ENCODE assay signal across 8 mouse cellular contexts in genomic region chr10:23080749-23081547, GRCm38 (mm10).
DNase-seq lines count a peak whose midpoint lies in the region; ATAC-seq and TF ChIP-seq lines count a peak whose summit lies in the region.

No protein-coding gene starts in this region.

- no peak overlapping the region for H3K27ac ChIP-seq in embryonic facial prominence, embryonic 11.5 days (replicated peaks; ENCODE audit: low read depth, low read length)
- no peak overlapping the region; the same call in 1 of the 2 replicates for H3K27ac ChIP-seq in limb, embryonic 10.5 days
- H3K27ac ChIP-seq in midbrain, postnatal 0 days (ENCODE audit: low read depth, low read length): no peak overlapping the region

- TF ChIP-seq CTCF in midbrain, postnatal 0 days (IDR thresholded peaks at IDR 0.05): peak; percentile 99

- peak; percentile 48; the same call in 1 of the 2 replicates for ATAC-seq in embryonic facial prominence, embryonic 11.5 days (replicated peaks; ENCODE audit: insufficient number of reproducible peaks, low FRiP score, low TSS enrichment, low read depth)
- peak; percentile 60 for ATAC-seq in midbrain, postnatal 0 days (ENCODE audit: low FRiP score)

- H3K9me3 ChIP-seq in embryonic facial prominence, embryonic 11.5 days (replicated peaks; ENCODE audit: control insufficient read depth, low read length): no peaks in the 10 kb centered on the region
- no peaks in the 10 kb centered on the region for H3K9me3 ChIP-seq in limb, embryonic 10.5 days (replicated peaks)
- no peaks in the 10 kb centered on the region for H3K9me3 ChIP-seq in midbrain, postnatal 0 days (ENCODE audit: low read length)

- 39% methylated on average over 24 of the region's 24 CpGs for WGBS in embryonic facial prominence, embryonic 11.5 days
- 39% methylated on average over 24 of the region's 24 CpGs for WGBS in limb, embryonic 10.5 days
- 38% methylated on average over 24 of the region's 24 CpGs for WGBS in midbrain, postnatal 0 days

- H3K36me3 ChIP-seq in embryonic facial prominence, embryonic 11.5 days (replicated peaks; ENCODE audit: control insufficient read depth, insufficient read depth, low read depth, low read length): no peaks in the 10 kb centered on the region
- H3K36me3 ChIP-seq in limb, embryonic 10.5 days: no peaks in the 10 kb centered on the region
- H3K36me3 ChIP-seq in midbrain, postnatal 0 days (ENCODE audit: insufficient read depth, low read length): no peaks in the 10 kb centered on the region

- H3K4me2 ChIP-seq in embryonic facial prominence, embryonic 11.5 days (ENCODE audit: low read depth, low read length): no peak overlapping the region
- H3K4me2 ChIP-seq in midbrain, postnatal 0 days (ENCODE audit: low read depth, low read length, poor library complexity, severe bottlenecking): 0 out of 2 replicates have a peak overlapping the region, but pooled peaks have one; percentile 26

- H3K4me1 ChIP-seq in embryonic facial prominence, embryonic 11.5 days (ENCODE audit: control insufficient read depth, insufficient read depth, low read length): no peaks in the 10 kb centered on the region
- no peaks in the 10 kb centered on the region for H3K4me1 ChIP-seq in limb, embryonic 10.5 days
- no peaks in the 10 kb centered on the region for H3K4me1 ChIP-seq in midbrain, postnatal 0 days (ENCODE audit: insufficient read depth, low read length)

- H3K4me3 ChIP-seq in embryonic facial prominence, embryonic 11.5 days (ENCODE audit: low read depth, low read length): no peak overlapping the region
- no peak overlapping the region for H3K4me3 ChIP-seq in limb, embryonic 10.5 days
- H3K4me3 ChIP-seq in midbrain, postnatal 0 days (ENCODE audit: low read depth, low read length): no peak overlapping the region

- DNase-seq in 3134 (ENCODE audit: extremely low read depth, insufficient read length, low spot score): peak; percentile 6
- peak; percentile 86 for DNase-seq in adrenal gland, postnatal 25 days
- peak; percentile 89 for DNase-seq in embryonic facial prominence, embryonic 11.5 days (ENCODE audit: low spot score)
- peak; percentile 66 to 96 for DNase-seq in heart, adult 18-20 months
- peak; percentile 44 for DNase-seq in kidney, adult 11 months
- DNase-seq in limb, embryonic 10.5 days (ENCODE audit: low spot score): peak; percentile 90
- DNase-seq in midbrain, postnatal 0 days (ENCODE audit: low spot score): peak; percentile 83
- peak; percentile 25 to 59 for DNase-seq in spleen, postnatal 14 days (ENCODE audit: low spot score in 2 of 2)

- no peak overlapping the region for H3K9ac ChIP-seq in embryonic facial prominence, embryonic 11.5 days (replicated peaks; ENCODE audit: low read length)
- H3K9ac ChIP-seq in midbrain, postnatal 0 days (replicated peaks; ENCODE audit: low read length, poor library complexity, severe bottlenecking): no peak overlapping the region

- no peaks in the 10 kb centered on the region for H3K27me3 ChIP-seq in embryonic facial prominence, embryonic 11.5 days (ENCODE audit: control insufficient read depth, insufficient read depth, low read length)
- no peaks in the 10 kb centered on the region for H3K27me3 ChIP-seq in limb, embryonic 10.5 days (ENCODE audit: low read depth, poor library complexity, severe bottlenecking)
- H3K27me3 ChIP-seq in midbrain, postnatal 0 days (ENCODE audit: insufficient read depth, low read length): no peaks in the 10 kb centered on the region

Comparison
In these comparisons a context has a peak if more than half of its experiments do, and no peak if none do; other contexts are left out.
1. DNase-seq: peak in every context shown above with its lines; median percentile 90 in limb, embryonic 10.5 days; 89 in embryonic facial prominence, embryonic 11.5 days; 86 in adrenal gland, postnatal 25 days; 83 in midbrain, postnatal 0 days; 81 in heart, adult 18-20 months; 44 in kidney, adult 11 months; 42 in spleen, postnatal 14 days; 6 in 3134.